Mouse (Mus musculus) inflammation-experienced regulatory T-cells (primary cell): ENCODE data around the gene Amy2a2. TPM values are rescaled to one million over a fixed set of nuclear protein-coding genes. Genes with fewer than 3 reads are reported as not detected.

Experiments used
- polyA plus RNA-seq, 2 experiments: library from polyadenylated mRNA; unstranded; fragments of 100-300 nt; shearing (Covaris generic); gene quantifications; one replicate each; pipeline ENCODE4 v1.2.1; 2017

Amy2a2 gene
- polyA plus RNA-seq = not detected

GRCm38 (mm10) chr3:113356558-113356957, at the start of gene Amy2a2:
Gene Amy2a2, minus strand, starts transcription at chr3:113356658.

GRCm38 (mm10) chr3:113323952-113324351, 32.5 kb downstream of the Amy2a2 start, which contains the start of gene Amy2a3:
Gene Amy2a3, minus strand, starts transcription at chr3:113324052.

Other genes with a start within 250 kb of the Amy2a2 start
- gene Amy2a5, start 97.8 kb downstream of the Amy2a2 start, polyA plus RNA-seq = under 1 TPM in 1 of 2 experiments, not detected in 1; 0.10 TPM
- not detected for gene Amy2a4, start 65.2 kb downstream of the Amy2a2 start, polyA plus RNA-seq
- not detected for gene Amy2a3, start 32.6 kb downstream of the Amy2a2 start, polyA plus RNA-seq
- under 1 TPM in 1 of 2 experiments, not detected in 1; 0.60 TPM for gene Amy2a1, start 175.8 kb upstream of the Amy2a2 start, polyA plus RNA-seq